Mouse (Mus musculus) ovary, postnatal 14 days (tissue): Measurements from ENCODE around the gene Rprd1b.

Source experiments
- DNase-seq: peaks from one replicate; pipeline ENCODE4 v3.0.0; 2022; ENCODE audit warnings: low spot score

Rprd1b gene

DNA sequence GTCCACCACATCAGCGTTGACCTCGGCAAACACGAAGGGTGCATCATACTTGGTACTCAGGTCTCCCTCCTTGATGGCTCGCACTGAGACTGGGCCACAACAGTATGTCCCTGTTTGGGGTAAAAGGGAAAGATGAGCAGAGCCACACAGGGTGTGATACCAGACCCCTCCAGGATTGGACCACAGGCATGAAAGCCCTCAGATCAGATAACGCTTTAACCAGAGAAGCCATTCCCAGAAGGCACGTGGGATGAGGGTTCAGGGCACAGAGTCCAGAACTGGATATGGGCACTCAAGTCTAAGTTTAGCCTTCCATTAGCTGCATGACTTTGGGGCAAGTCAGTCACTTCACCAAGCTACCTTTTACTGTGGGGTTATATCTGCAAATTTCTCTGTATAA, 98.9 kb downstream of the Rprd1b start:
- no peak for DNase-seq

DNA sequence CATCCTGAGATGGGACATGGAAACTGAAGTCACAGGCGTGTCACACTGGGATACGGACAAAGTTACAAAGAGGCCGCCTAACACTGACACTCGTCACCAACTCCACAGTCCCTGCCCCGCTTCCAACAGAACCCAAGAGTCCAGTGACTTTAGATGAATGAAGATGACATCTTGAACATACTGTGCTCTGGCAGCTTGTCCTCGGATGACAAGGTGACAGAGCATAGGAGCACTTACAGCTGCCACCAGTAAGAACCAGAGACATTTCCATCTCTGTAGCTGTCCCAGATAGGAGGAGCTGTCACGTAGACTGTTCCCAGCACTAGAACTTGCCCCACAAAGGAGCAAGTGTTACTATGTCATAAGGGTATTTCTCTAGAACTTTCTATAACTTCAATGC, 99.6 kb downstream of the Rprd1b start:
- DNase-seq = no peak

GRCm38 (mm10) chr2:158128461-158129130, 100.3 kb downstream of the Rprd1b start:
- no peak for DNase-seq

GRCm38 (mm10) chr2:158129291-158130002, 101.2 kb downstream of the Rprd1b start:
- no peak for DNase-seq

- DNase-seq = no peak
These were observed 102.2 kb downstream of the Rprd1b start for GRCm38 (mm10) chr2:158130391-158130986.

DNA sequence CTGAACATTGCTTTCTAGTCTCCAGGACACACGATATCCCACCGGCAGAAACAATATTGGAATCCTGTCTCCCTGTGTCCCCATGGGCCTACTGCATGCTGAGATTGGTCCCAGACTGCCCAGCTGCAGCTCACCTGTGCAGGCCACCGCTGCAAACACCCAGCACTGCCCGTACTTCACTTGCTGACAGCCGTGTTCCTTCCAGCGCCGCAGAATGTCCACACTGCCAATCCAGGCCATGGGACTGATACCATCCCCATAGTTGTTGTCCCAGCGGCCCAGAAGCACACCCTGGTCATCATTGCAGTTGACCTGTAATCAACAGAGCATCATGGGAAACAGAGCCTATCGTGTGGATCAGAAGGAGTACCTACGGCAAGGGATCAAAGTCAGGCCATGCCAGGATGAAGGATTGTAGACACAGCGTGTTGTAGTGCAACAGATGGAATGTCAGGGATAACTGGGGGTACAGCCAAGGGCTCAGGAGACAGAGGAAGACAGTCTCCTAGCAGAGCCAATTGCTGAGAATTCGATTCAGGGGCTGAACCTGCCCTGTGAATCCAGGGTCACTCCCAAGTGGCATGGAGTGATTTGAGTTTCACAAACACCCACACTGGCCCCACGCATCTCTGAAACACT, 103.0 kb downstream of the Rprd1b start:
- no peak for DNase-seq

GRCm38 (mm10) chr2:158132320-158132719, 104.0 kb downstream of the Rprd1b start:
- DNase-seq = no peak

- no peak for DNase-seq
These were observed 104.8 kb downstream of the Rprd1b start for GRCm38 (mm10) chr2:158133050-158133449.

DNA sequence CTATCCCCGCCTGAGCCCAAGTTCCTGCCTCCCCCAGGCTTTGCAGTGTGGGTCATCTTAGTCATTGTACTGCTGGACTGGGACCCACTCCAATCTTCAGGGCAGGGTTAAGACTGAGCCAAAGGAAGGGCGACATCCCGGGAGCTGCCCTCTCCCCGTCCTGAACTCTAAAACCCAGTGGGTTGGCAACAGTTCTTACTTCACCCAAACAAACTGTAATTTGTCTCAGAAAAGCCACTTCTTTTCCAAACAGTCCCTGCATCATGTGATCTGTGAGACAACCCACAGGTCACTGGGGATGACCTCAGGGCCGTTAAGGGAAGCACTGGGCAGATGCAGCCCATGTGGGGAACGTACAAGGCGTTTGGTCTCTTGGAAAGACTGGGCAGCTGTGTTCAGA, 107.9 kb downstream of the Rprd1b start:
- DNase-seq = no peak

DNA sequence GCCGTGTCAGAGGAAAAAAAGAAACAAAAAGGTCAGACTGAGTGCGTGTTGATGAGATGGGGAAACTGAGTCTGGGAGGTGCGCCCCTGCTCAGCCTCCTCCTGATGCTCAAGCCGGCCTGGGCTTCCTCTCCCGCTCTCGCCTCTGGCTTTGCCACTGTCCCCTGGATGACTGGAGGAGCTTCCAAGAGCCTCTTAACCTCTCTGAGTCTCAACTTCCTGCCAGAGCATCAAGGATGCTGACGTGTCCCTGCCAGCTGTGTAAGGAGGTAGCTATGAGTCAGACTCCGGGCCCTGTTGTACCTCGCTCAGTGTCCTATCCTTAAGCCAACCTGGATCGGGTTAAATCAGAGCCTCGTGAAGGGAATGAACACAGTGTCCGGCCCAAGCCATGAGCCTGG, 109.5 kb downstream of the Rprd1b start:
- DNase-seq = no peak

DNA sequence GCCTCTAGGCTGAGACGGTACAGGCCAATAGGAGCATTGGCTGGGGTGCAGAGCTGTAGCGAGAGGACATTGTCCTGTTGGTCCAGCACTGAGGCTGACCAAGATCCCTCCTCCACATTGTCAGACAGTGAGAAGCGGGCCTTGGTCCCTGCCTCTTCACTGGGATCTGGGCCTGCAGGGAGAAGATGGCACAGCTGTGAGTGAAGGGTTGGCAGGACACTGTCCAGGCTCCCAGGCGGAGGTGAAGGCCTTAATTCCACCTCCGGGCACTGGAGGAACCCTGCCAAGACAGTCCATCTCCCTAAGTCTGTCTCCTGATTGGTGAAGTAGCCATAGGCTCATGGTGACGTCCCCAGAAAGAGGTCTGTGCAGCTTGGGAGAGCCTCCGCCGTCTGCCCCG, 110.5 kb downstream of the Rprd1b start:
- DNase-seq = no peak

DNA sequence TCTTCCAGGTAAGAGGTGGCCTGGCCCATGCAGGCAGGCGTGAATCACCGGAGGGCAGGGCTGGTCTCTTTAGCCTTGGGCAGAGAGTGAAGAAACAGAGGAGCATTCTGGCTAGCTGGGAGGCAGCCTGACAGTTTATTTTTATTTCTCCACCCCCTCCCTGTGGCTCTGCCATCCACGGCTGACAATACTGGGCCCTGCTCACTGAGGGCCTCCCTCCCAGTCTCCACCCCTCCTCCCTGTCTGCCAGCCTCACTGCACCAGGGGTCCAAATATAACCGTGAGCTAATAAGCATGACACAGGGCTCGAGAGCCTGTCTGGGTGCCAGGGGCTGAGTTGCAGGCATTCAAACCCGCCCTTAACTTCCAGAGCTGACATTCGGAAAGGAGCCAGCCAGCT, 111.3 kb downstream of the Rprd1b start:
- DNase-seq = no peak

GRCm38 (mm10) chr2:158140664-158141063, 112.4 kb downstream of the Rprd1b start:
- no peak for DNase-seq

- no peak for DNase-seq
These were observed 113.0 kb downstream of the Rprd1b start for GRCm38 (mm10) chr2:158141271-158141670.

DNA sequence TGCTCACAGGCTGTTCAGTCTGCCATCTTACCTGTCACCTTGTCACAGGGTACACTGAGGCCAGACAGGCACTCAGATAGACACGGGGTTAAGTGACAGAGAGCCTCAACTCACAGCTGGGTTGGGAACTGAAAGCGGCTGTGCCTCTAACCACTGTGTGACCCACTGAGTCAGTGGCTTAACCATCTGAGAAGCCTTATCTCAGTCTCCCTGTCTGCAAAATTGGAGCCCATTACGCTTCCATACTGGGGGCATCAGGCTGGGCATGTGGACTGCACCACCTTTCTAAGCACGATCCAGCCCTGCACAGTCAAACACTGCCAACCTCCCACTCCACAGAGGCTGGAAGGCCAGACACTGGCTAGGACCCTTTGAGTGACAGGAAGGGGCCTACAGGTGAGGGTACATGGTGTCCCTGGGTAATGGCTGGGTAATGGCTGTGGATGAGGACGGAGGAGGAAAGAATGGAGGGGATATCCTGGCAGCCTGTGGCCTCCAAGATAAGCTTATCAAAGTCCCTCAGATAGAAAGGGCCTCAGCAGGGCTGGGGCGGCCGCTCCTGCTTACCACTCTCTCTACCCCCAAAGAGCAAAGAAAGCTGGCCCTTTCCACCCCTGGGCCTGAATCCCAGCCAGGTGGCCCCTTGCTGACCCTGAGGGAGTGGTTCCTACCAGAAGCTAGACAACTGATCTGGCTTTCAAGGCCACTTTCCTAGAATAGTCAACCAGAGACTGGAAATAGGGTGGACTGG, 113.6 kb downstream of the Rprd1b start:
- DNase-seq = no peak

DNA sequence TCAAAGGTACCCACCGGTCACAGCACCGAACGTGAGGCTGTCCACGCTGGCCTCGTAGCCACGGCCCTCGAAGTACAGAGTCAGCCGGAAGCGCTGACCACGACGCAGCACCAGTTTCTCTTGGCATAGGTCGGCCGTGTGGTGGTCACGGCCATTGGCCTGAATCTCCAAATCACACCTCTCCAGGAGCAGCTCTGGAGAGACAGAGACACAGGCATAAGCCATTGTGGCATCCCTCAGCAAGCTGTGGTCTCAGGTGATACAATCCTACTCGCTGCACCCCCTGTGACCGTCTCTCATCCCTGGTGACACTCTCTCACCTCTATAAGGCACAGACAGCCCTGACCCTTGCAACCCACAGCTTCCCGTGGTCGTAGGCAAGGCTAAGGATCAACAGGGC, 114.7 kb downstream of the Rprd1b start:
- DNase-seq = no peak

GRCm38 (mm10) chr2:158143816-158144215, 115.5 kb downstream of the Rprd1b start:
- no peak for DNase-seq

- DNase-seq = no peak
These were observed 116.0 kb downstream of the Rprd1b start for GRCm38 (mm10) chr2:158144263-158144662.

GRCm38 (mm10) chr2:158144750-158145527, 116.6 kb downstream of the Rprd1b start:
- no peak for DNase-seq

GRCm38 (mm10) chr2:158145528-158146065, 117.3 kb downstream of the Rprd1b start:
- DNase-seq = no peak

- DNase-seq = peak; percentile 93
These were observed 117.9 kb downstream of the Rprd1b start, which contains the start of gene Tgm2 for GRCm38 (mm10) chr2:158146223-158146622. Tgm2 (minus strand) TSS chr2:158146436.
